Mouse (Mus musculus): ENCODE results near the gene Kcnh3. TPM values are rescaled to one million over a fixed set of nuclear protein-coding genes. Genes with fewer than 3 reads are reported as not detected.
"Not testable (repeated sequence)": the region's sequence is repeated elsewhere in the genome, so short reads cannot be mapped to it uniquely, and the experiment has no call there.

Kcnh3 gene
- polyA plus RNA-seq, 1 experiment from 2014 or later = 11.0 TPM

GRCm38 (mm10) chr15:99240129-99240528 is 15.5 kb downstream of the Kcnh3 start:
- in situ Hi-C loops (cut with MboI; ENCODE audit: low pct_unique_long_range_greater_than_20kb) = no loop called here
- DNase-seq (ENCODE audit: low read depth, low spot score) (no peak), ATAC-seq (no peak)
- no peak for TF ChIP-seq CTCF (IDR thresholded peaks at IDR 0.05)
- ChIA-PET CTCF (no interaction called here), POLR2A (no interaction called here)
- H3K27me3 ChIP-seq = no peaks in the 10 kb centered on the region

DNA sequence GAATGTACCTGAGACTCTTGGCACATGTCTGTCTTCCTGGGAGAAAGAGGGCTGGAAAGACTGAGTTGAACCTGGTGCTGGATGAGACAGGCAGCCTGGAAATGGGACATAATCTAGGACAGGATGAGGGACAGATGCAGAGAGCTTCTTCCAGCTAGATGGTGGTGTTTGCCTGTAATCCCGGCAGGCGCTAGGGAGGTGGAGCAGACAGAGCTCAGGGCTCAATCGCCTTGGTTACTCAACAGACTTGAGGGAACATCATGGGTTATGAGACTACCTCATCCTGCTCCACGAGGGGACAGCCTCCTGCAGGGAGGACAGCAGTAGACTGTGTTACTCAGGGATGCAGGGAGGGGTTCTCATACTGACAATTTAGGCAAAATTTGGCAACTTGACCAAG is 16.6 kb downstream of the Kcnh3 start:
- POLR2A ChIA-PET = interaction anchor here (1.0 to 1.4 kb wide), 3 partner anchors 11 to 25 kb away, joined by 3 read pairs; no protein-coding TSS in a partner anchor
- CTCF ChIA-PET = interaction anchor here (0.6 to 0.9 kb wide), 2 partner anchors 24 to 105 kb away, joined by 3 to 4 read pairs; no protein-coding TSS in a partner anchor

GRCm38 (mm10) chr15:99242045-99242444 is 17.4 kb downstream of the Kcnh3 start:
- in situ Hi-C loops (cut with MboI; ENCODE audit: low pct_unique_long_range_greater_than_20kb) = no loop called here
- POLR2A ChIA-PET = interaction anchor here (1.4 kb wide), 1 partner anchor 15 kb away, joined by 3 read pairs; no protein-coding TSS in a partner anchor
- ATAC-seq (no peak), DNase-seq (ENCODE audit: low read depth, low spot score) (no peak)
- CTCF ChIA-PET = interaction anchor here (0.9 kb wide), 1 partner anchor 23 kb away, joined by 4 read pairs; no protein-coding TSS in a partner anchor
- no peaks in the 10 kb centered on the region for H3K27me3 ChIP-seq
- TF ChIP-seq CTCF (IDR thresholded peaks at IDR 0.05) = no peak

More for the DNA sequence above, 16.6 kb downstream of the Kcnh3 start:
- no peak for DNase-seq (ENCODE audit: low read depth, low spot score)
- TF ChIP-seq CTCF (IDR thresholded peaks at IDR 0.05) = no peak
- H3K27me3 ChIP-seq = no peaks in the 10 kb centered on the region
- no peak for ATAC-seq
- in situ Hi-C loops (cut with MboI; ENCODE audit: low pct_unique_long_range_greater_than_20kb) = no loop called here

DNA sequence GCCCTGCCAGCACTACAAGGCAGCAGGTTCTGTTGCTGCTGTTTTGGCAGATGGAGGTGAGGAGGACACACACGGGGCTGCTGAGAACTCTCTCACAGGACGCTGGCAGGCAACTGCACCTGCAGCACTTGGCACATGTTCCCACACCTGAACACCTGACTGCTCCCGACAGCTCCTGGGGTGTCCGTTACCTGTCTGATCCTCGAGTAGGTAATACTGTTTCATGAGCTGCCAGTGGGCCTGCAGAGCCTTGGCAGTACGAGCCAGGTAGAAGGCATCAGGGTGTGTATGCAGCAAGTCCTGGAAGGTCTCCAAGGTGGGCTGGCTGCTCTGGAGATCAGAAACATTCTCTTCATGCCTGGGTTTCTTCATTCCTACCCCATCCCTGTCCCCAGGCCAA is 22.1 kb downstream of the Kcnh3 start:
- CTCF ChIA-PET; POLR2A ChIA-PET; in situ Hi-C loops (cut with MboI; ENCODE audit: low pct_unique_long_range_greater_than_20kb); H3K27me3 ChIP-seq; DNase-seq (ENCODE audit: low read depth, low spot score); ATAC-seq: not testable (repeated sequence)

DNA sequence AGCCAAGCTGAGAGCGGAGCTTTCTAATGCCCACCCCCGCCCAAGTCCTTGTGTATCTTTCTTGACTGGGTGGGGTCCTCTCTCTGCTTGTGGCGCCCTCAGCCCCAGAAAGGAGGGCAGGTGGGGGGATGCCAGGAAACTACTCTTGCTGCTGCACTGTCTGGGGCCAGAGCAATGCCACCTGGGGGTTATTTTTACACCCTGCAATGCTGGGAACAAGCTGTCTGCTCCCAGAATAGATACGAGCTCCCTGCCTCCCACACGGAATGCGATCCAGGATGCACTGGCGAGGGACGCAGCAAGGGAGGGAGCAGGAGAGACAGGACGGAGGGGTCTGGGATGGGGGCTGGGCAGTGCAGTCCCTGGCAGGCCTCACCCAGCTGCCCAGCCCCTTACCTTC is 24.3 kb downstream of the Kcnh3 start:
- in situ Hi-C loops (cut with MboI; ENCODE audit: low pct_unique_long_range_greater_than_20kb) = no loop called here
- no peak for TF ChIP-seq CTCF (IDR thresholded peaks at IDR 0.05)
- H3K27me3 ChIP-seq = no peaks in the 10 kb centered on the region
- POLR2A ChIA-PET = no interaction called here
- DNase-seq (ENCODE audit: low read depth, low spot score) (no peak), ATAC-seq (no peak)
- CTCF ChIA-PET = no interaction called here

DNA sequence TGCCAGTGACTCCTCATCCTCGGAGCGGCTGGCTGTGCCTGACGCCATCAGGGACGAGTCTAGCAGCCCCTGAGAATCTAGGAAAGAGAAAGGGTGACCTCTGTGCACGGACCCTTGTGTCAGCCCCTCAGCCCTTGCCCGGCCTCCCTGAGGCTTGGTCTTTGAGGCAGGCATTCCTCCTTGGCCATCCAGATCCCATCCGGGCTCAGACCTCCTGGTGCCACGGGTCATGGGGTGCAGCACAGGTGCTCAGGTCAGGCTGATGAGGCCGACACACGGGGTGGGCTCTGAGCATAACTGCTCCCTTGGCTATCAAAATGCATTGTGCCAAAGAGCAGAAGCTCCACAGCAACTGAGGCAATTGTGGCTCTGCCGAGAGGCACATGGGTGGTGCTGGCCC is 25.3 kb downstream of the Kcnh3 start:
- no peak for ATAC-seq

GRCm38 (mm10) chr15:99251111-99251510 is 26.4 kb downstream of the Kcnh3 start:
- in situ Hi-C loops (cut with MboI; ENCODE audit: low pct_unique_long_range_greater_than_20kb); CTCF ChIA-PET; H3K27me3 ChIP-seq; POLR2A ChIA-PET; DNase-seq (ENCODE audit: low read depth, low spot score); ATAC-seq: not testable (repeated sequence)

More for the DNA sequence above, 25.3 kb downstream of the Kcnh3 start:
- DNase-seq (ENCODE audit: low read depth, low spot score) = no peak
- POLR2A ChIA-PET = no interaction called here
- in situ Hi-C loops (cut with MboI; ENCODE audit: low pct_unique_long_range_greater_than_20kb) = no loop called here
- CTCF ChIA-PET = no interaction called here
- H3K27me3 ChIP-seq = no peaks in the 10 kb centered on the region
- no peak for TF ChIP-seq CTCF (IDR thresholded peaks at IDR 0.05)

DNA sequence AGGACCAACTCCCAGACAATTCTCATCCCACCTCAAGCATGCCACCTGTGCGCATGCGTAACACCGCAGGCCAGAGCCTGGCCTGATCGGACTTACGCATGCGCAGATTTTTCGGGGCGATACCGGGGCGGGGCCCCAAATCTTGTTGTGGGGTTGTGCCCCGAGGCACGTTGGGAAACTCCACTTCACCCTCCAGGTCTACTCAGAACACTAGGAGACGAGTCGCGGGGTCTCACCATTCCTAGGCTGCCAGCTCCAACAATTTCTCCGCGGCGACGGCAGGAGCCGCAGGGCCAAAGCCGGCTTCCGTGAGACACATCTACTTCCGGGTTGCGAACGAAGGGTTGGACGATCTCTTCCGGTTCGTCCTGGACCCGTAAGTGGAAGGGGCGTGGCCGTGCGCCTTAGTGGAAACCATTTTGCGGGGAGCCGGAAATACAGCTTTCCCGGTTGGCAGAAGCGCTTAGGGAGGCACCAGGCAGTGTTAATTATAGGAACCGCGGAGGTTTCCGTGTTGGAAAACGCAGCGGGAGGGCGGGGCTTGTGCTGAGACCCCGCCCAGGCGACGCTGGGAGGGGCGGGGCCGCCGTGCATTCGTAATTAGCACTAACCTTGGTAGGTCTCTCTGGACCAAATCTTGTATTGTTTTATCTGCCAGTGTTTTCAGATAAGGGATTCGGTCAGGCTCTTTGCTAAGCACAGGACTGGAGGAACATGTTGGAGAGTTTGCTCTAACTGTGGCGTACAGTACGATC is 27.1 kb downstream of the Kcnh3 start, which contains the start of gene Mcrs1:
Gene Mcrs1 (minus strand): TSS at position 336 of the 755 bp plus-strand sequence.
- CTCF ChIA-PET = interaction anchor here (2.3 kb wide), 1 partner anchor 14 kb away, joined by 10 read pairs; no protein-coding TSS in a partner anchor
- no peaks in the 10 kb centered on the region for H3K27me3 ChIP-seq
- DNase-seq (ENCODE audit: low read depth, low spot score) (peak; percentile 84), ATAC-seq (peak; percentile 66)
- TF ChIP-seq CTCF (IDR thresholded peaks at IDR 0.05) = no peak
- POLR2A ChIA-PET = no interaction called here
- in situ Hi-C loops (cut with MboI; ENCODE audit: low pct_unique_long_range_greater_than_20kb) = no loop called here

DNA sequence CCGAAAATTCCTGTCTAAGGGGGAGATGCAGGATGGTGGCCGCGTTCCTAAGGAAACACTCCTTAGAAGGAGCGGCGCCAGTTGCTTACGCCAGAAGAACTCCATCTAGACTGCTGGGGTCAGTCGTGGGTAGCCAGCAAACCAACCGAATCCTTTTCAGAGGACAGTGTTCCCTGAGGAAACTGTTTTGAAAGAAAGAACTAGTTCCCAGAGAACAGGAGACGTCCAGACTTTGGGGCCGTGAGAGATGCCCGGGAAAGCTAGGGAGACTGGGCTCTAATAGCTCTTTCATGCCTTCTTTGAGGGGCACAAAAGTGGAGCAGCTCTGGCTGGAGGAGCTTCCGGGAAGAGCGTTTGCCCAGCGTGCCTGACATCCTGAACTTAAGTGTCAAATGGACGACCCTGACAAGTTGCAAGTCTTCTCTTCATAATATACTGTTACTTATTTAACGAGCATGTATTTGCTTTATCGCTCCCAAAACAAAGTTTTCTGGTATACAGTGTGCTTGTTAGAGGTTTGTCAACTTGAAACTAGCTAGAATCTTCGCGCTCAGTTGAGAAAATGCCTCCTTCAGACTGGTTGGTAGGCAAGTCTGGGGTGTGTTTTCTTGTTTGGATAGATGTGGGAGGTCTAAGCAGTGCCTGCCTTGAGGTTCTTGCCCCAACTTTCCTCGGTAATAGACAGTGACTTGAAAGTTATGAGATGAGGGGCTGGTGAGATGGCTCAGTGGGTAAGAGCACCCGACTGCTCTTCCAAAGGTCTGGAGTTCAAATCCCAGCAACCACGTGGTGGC is 27.9 kb downstream of the Kcnh3 start:
- TF ChIP-seq CTCF (IDR thresholded peaks at IDR 0.05) = no peak
- in situ Hi-C loops (cut with MboI; ENCODE audit: low pct_unique_long_range_greater_than_20kb) = no loop called here
- ATAC-seq (peak; percentile 41), DNase-seq (ENCODE audit: low read depth, low spot score) (no peak)
- H3K27me3 ChIP-seq = no peaks in the 10 kb centered on the region
- ChIA-PET POLR2A (interaction anchor here (0.6 to 1.0 kb wide), 3 partner anchors 11 to 253 kb away, joined by 3 to 4 read pairs (median 3); no protein-coding TSS in a partner anchor), CTCF (interaction anchor here (2.3 kb wide), 1 partner anchor 13 kb away, joined by 10 read pairs; no protein-coding TSS in a partner anchor)

DNA sequence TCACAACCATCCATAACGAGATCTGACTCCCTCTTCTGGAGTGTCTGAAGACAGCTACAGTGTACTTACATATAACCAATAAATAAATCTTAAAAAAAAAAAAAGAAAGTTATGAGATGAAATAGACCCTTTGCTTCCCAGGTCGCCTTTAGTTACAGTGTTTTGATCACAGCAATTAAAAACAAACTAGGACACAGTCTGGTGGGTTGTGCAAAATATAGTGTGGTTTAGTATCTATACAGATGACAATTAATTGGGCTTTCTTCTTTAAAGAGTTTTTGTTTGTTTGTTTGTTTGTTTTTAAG is 28.5 kb downstream of the Kcnh3 start:
- in situ Hi-C loops (cut with MboI; ENCODE audit: low pct_unique_long_range_greater_than_20kb); ATAC-seq; H3K27me3 ChIP-seq; DNase-seq (ENCODE audit: low read depth, low spot score): not testable (repeated sequence)
- POLR2A ChIA-PET = interaction anchor here (0.6 to 1.0 kb wide), 2 partner anchors 38 to 253 kb away, joined by 3 to 4 read pairs; no protein-coding TSS in a partner anchor
- CTCF ChIA-PET = interaction anchor here (2.3 kb wide), 1 partner anchor 12 kb away, joined by 10 read pairs; no protein-coding TSS in a partner anchor

DNA sequence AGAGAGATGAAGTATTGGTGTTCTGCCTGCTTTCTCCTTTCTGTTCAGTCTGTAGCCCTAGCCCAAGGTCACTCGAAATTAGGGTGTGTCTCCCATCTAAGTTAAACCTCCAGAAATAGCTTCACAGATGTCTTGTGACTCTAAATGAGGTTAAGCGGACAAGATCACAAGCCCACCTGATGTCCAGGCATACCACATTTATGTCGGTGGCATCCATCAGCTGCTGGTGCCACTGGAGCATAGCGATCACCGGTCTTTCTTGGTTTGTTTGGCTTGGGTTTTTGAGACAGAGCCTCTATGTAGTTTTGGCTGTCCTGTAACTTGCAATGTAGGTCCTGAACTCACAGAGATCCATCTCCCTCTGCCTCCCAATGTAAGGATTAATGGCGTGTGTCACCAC is 29.1 kb downstream of the Kcnh3 start:
- ATAC-seq (no peak), DNase-seq (ENCODE audit: low read depth, low spot score) (no peak)
- no peak for TF ChIP-seq CTCF (IDR thresholded peaks at IDR 0.05)
- ChIA-PET CTCF (interaction anchor here (2.3 kb wide), 1 partner anchor 12 kb away, joined by 10 read pairs; no protein-coding TSS in a partner anchor), POLR2A (no interaction called here)
- no peaks in the 10 kb centered on the region for H3K27me3 ChIP-seq
- in situ Hi-C loops (cut with MboI; ENCODE audit: low pct_unique_long_range_greater_than_20kb) = no loop called here
